Mouse (Mus musculus) heart, embryonic 11.5 days (tissue): Measurements from ENCODE around the gene Rad51b. TPM values are rescaled to one million over a fixed set of nuclear protein-coding genes. Genes with fewer than 3 reads are reported as not detected.
A peak's percentile ranks its signal among the peaks of the same experiment; 100 is the strongest.

Experiments used
- ATAC-seq: fragments of 200-750 bp; cut with Nextera tagmentation; replicated peaks from 2 replicates; pipeline ENCODE4 v1.8.0; 2017; ENCODE audit warnings: moderate library complexity; ENCODE audit not compliant: insufficient number of reproducible peaks, low FRiP score, low TSS enrichment
- H3K27ac ChIP-seq: fragments of 300-500 bp; sonication (generic); 2 replicates; pipeline ENCODE4 v1.5.1; 2014; ENCODE audit warnings: mild to moderate bottlenecking, low read depth, low read length
- H3K27me3 ChIP-seq: fragments of 300-500 bp; sonication (generic); 2 replicates; pipeline ENCODE4 v1.6.1; 2014; ENCODE audit warnings: mild to moderate bottlenecking, low read length, mixed read lengths; ENCODE audit not compliant: control insufficient read depth, insufficient read depth
- H3K36me3 ChIP-seq: fragments of 300-500 bp; sonication (generic); 2 replicates; pipeline ENCODE4 v1.6.1; 2014; ENCODE audit warnings: mild to moderate bottlenecking, low read length, moderate library complexity, mixed read lengths; ENCODE audit not compliant: control insufficient read depth, insufficient read depth
- H3K4me1 ChIP-seq: fragments of 300-500 bp; sonication (generic); 2 replicates; pipeline ENCODE4 v1.6.1; 2014; ENCODE audit warnings: low read length; ENCODE audit not compliant: control insufficient read depth, insufficient read depth
- H3K4me2 ChIP-seq: fragments of 300-500 bp; sonication (generic); 2 replicates; pipeline ENCODE4 v1.6.1; 2014; ENCODE audit warnings: mild to moderate bottlenecking, moderate library complexity
- H3K4me3 ChIP-seq: fragments of 300-500 bp; sonication (generic); 2 replicates; pipeline ENCODE4 v1.5.1; 2014; ENCODE audit warnings: low read depth, low read length
- H3K9ac ChIP-seq: fragments of 300-500 bp; sonication (generic); 2 replicates; pipeline ENCODE4 v1.6.1; 2014; ENCODE audit warnings: mild to moderate bottlenecking, low read depth, low read length, moderate library complexity
- H3K9me3 ChIP-seq: fragments of 300-500 bp; sonication (generic); replicated peaks from 2 replicates; pipeline ENCODE4 v1.6.1; 2016; ENCODE audit warnings: low read length; ENCODE audit not compliant: control insufficient read depth
- WGBS: fragments of 180-500 bp; shearing (Covaris S2); extraction: QIAGEN DNeasy Blood & Tissue Kit; methylation state at CpG from one replicate; pipeline ENCODE4 v1.1.7; 2014; ENCODE audit not compliant: insufficient replicate concordance; 5-methylcytosine and 5-hydroxymethylcytosine counted together
- polyA plus RNA-seq: library from polyadenylated mRNA; unstranded; fragments of >200 nt; fragmentation: Nextera tagmentation; extraction: Ambion mirVana; gene quantifications from 2 replicates; pipeline ENCODE4 v1.2.1, GENCODE M21; 2014

Rad51b gene
- polyA plus RNA-seq, 1 experiment from 2014 or later, result 6.4 TPM

DNA sequence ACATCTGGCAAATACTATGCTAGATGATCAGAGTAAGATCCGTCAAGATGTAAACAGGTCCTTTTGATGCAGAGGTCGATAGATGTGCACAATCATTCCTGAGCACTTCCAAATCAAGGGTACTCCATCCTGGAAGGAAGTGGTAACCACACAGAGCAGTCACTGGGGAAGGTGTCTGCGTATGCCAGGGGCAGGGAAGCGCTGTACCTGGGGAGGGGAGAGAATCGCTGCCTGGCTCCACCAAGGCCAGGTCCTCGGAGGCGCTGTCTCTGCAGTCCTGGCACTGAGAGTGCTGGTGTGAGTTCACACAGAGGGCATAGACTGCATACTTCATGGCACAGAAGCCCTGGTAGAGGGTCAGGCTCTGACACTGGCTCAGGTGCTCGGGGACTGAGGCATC lies 14.5 kb upstream of the Rad51b start:
- no peak for ATAC-seq
- H3K27me3 ChIP-seq, result no peaks in the 10 kb centered on the region
- WGBS, result 81% methylated on average over 8 of the region's 8 CpGs
- H3K4me3 ChIP-seq, result no peak overlapping the region
- peaks cover 49% of the 10 kb centered on the region for H3K36me3 ChIP-seq
- no peaks in the 10 kb centered on the region for H3K9me3 ChIP-seq
- no peak overlapping the region for H3K27ac ChIP-seq
- no peak overlapping the region for H3K9ac ChIP-seq
- no peaks in the 10 kb centered on the region for H3K4me1 ChIP-seq
- no peak overlapping the region for H3K4me2 ChIP-seq

- no peak for ATAC-seq
- H3K36me3 ChIP-seq, result peaks cover 3% of the 10 kb centered on the region
- H3K27ac ChIP-seq, result no peak overlapping the region
- H3K4me1 ChIP-seq, result 0 out of 2 replicates have a peak, but pooled peaks cover 7% of the 10 kb centered on the region
- H3K9me3 ChIP-seq, result no peaks in the 10 kb centered on the region
- H3K27me3 ChIP-seq, result no peaks in the 10 kb centered on the region
- 83% methylated on average over 6 of the region's 6 CpGs for WGBS
- H3K4me2 ChIP-seq, result no peak overlapping the region
- no peak overlapping the region for H3K9ac ChIP-seq
- no peak overlapping the region for H3K4me3 ChIP-seq
Observed at GRCm38 (mm10) chr12:79292874-79293273, 4.2 kb upstream of the Rad51b start.

GRCm38 (mm10) chr12:79296126-79296816 lies 811 bp upstream of the Rad51b start, which contains the start of gene Zfyve26:
TSS of gene Zfyve26 (minus strand) at chr12:79296304.
- WGBS, result under 1% methylated on average over 29 of the region's 29 CpGs
- H3K9ac ChIP-seq, result peak within 1 kb of the TSS; percentile 70
- H3K4me1 ChIP-seq, result 0 out of 2 replicates have a peak, but pooled peaks cover 7% of the 10 kb centered on the region
- peak within 1 kb of the TSS; percentile 87 for H3K4me2 ChIP-seq
- peak; percentile 95 for ATAC-seq
- H3K4me3 ChIP-seq, result peak within 1 kb of the TSS; percentile 75
- H3K27ac ChIP-seq, result peak within 1 kb of the TSS; percentile 16; the same call in 1 of the 2 replicates
- no peaks in the 10 kb centered on the region for H3K9me3 ChIP-seq
- H3K27me3 ChIP-seq, result no peaks in the 10 kb centered on the region
- no peaks in the 10 kb centered on the region for H3K36me3 ChIP-seq

- Histone ChIP-seq H3K4me1 (0 out of 2 replicates have a peak, but pooled peaks cover 7% of the 10 kb centered on the region), H3K27me3 (no peaks in the 10 kb centered on the region), H3K4me3 (peak overlapping the region; percentile 75), H3K9me3 (no peaks in the 10 kb centered on the region), H3K36me3 (no peaks in the 10 kb centered on the region), H3K4me2 (peak overlapping the region; percentile 87), H3K9ac (peak overlapping the region; percentile 70), H3K27ac (no peak overlapping the region)
- WGBS, result 16% methylated on average over 15 of the region's 15 CpGs
- ATAC-seq, result no peak
Observed at GRCm38 (mm10) chr12:79297884-79298636, 978 bp downstream of the Rad51b start.

DNA sequence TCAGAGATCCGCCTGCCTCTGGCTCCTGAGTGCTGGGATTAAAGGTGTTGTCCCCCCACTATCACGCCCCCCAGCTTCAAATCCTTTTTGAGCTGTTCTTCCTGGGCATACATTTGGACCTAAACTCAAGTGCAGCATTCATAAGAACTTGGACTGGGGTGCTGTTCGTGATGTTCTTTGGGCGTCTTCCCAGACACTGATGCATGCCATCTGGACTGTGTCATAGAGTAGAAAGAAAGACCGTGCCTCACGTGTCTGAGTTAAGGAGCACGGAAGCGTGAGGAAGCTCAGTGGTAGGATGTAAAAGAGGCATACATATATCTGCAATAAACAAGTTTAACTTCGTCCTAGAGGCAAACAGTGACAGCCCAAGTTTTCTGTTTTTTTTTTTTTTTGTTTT lies 4.7 kb downstream of the Rad51b start:
- no peak overlapping the region for H3K9ac ChIP-seq
- no peaks in the 10 kb centered on the region for H3K4me1 ChIP-seq
- H3K4me2 ChIP-seq, result no peak overlapping the region
- H3K36me3 ChIP-seq, result no peaks in the 10 kb centered on the region
- no peaks in the 10 kb centered on the region for H3K9me3 ChIP-seq
- H3K27me3 ChIP-seq, result no peaks in the 10 kb centered on the region
- no peak overlapping the region for H3K27ac ChIP-seq
- WGBS, result 82% methylated on average over 9 of the region's 9 CpGs
- no peak for ATAC-seq
- no peak overlapping the region for H3K4me3 ChIP-seq

DNA sequence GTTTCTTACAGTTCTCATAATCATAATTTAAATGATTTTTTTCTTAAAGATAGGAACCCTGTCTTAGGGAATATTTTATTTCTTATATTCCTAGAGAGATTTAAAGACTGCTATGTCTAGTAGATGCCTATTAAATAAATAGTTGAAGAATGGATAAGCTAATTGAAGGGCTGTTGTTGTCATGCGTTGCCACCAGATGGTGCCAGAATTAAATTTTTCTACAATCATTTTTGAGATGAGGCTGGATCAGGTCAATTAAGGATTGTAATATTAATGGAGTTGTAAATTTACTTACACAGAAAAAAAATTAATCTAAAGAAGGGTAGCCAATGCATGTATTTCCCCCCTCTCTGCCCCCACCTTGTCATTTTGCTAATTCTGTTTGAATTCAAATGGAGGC lies 8.0 kb downstream of the Rad51b start:
- Histone ChIP-seq H3K9ac (no peak overlapping the region), H3K9me3 (no peaks in the 10 kb centered on the region), H3K4me3 (no peak overlapping the region), H3K36me3 (no peaks in the 10 kb centered on the region), H3K27ac (no peak overlapping the region), H3K27me3 (no peaks in the 10 kb centered on the region), H3K4me2 (no peak overlapping the region), H3K4me1 (no peaks in the 10 kb centered on the region)
- ATAC-seq, result no peak
- WGBS, result 62% methylated on average over 1 of the region's 1 CpGs

- H3K4me2 ChIP-seq, result no peak overlapping the region
- no peak for ATAC-seq
- 74% methylated on average over 4 of the region's 4 CpGs for WGBS
- no peaks in the 10 kb centered on the region for H3K4me1 ChIP-seq
- no peaks in the 10 kb centered on the region for H3K9me3 ChIP-seq
- no peak overlapping the region for H3K27ac ChIP-seq
- H3K9ac ChIP-seq, result no peak overlapping the region
- H3K27me3 ChIP-seq, result no peaks in the 10 kb centered on the region
- H3K36me3 ChIP-seq, result no peaks in the 10 kb centered on the region
- H3K4me3 ChIP-seq, result no peak overlapping the region
Observed at GRCm38 (mm10) chr12:79306013-79306412, 8.9 kb downstream of the Rad51b start.

DNA sequence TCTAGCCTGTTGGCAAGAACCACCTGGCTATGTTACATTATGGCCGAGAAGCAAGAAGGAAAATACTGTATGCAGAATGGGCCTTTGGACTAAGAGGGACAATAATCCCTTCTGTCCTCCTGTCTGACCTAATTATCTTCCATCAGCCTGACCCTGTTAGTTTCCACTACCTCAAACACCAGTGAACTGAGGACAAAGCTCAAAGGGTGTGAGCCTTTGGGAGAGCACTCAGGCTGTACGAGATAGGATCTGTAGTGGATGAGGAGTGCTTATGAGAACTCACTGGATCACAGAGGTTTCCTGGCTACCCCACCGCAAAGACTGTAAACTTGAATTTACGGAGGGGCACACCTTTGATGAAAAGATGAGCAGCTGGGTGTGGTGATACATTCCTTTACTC lies 16.6 kb downstream of the Rad51b start:
- no peak for ATAC-seq
- Histone ChIP-seq H3K36me3 (no peaks in the 10 kb centered on the region), H3K27me3 (no peaks in the 10 kb centered on the region), H3K27ac (no peak overlapping the region), H3K4me2 (no peak overlapping the region), H3K9me3 (no peaks in the 10 kb centered on the region), H3K9ac (no peak overlapping the region), H3K4me1 (no peaks in the 10 kb centered on the region), H3K4me3 (no peak overlapping the region)
- 85% methylated on average over 4 of the region's 4 CpGs for WGBS
